Mouse (Mus musculus): ENCODE measurements around the gene Smco4. TPM values are rescaled to one million over a fixed set of nuclear protein-coding genes. Genes with fewer than 3 reads are reported as not detected.

Gene Smco4
- polyA plus RNA-seq, 1 experiment, result 10.5 TPM

- Histone ChIP-seq H3K36me3 (ENCODE audit: control insufficient read depth, insufficient read depth) (no peaks in the 10 kb centered on the region), H3K27me3 (ENCODE audit: control insufficient read depth, insufficient read depth, insufficient read length) (no peaks in the 10 kb centered on the region), H3K4me3 (no peak overlapping the region), H3K4me2 (ENCODE audit: low read depth) (no peak overlapping the region), H3ac (ENCODE audit: control insufficient read depth, insufficient read length) (no peak overlapping the region), H3K79me2 (ENCODE audit: control insufficient read depth, insufficient read depth) (no peaks in the 10 kb centered on the region)
- TF ChIP-seq MAX (IDR thresholded peaks at IDR 0.05; ENCODE audit: low read depth) (no peak), MYOD1 (IDR thresholded peaks at IDR 0.05; ENCODE audit: control insufficient read depth in 1 of 3, insufficient read length in 2 of 3, low read depth in 2 of 3) (peak in 1 of 3 experiments; percentile 7)
These were observed 17.5 kb downstream of the Smco4 start for GRCm38 (mm10) chr9:15510557-15511310.

- no peak overlapping the region for H3K4me3 ChIP-seq
- TF ChIP-seq POLR2AphosphoS2 (IDR thresholded peaks at IDR 0.05; ENCODE audit: insufficient read length, low read depth), result no peak
- TF ChIP-seq CEBPB (IDR thresholded peaks at IDR 0.05; ENCODE audit: insufficient read depth, poor library complexity, severe bottlenecking), result no peak
- TF ChIP-seq POLR2A (IDR thresholded peaks at IDR 0.05; ENCODE audit: insufficient read length, low read depth), result no peak
- no peak for TF ChIP-seq E2F4 (IDR thresholded peaks at IDR 0.05; ENCODE audit: insufficient read depth)
- TF ChIP-seq USF1 (IDR thresholded peaks at IDR 0.05; ENCODE audit: low read depth), result no peak
- no peak for TF ChIP-seq MAX (IDR thresholded peaks at IDR 0.05; ENCODE audit: low read depth)
- TF ChIP-seq SRF (IDR thresholded peaks at IDR 0.05; ENCODE audit: control insufficient read depth, insufficient read length, low read depth), result no peak
- no peaks in the 10 kb centered on the region for H3K27me3 ChIP-seq (ENCODE audit: control insufficient read depth, insufficient read depth, insufficient read length)
- H3K36me3 ChIP-seq (ENCODE audit: control insufficient read depth, insufficient read depth), result no peaks in the 10 kb centered on the region
- H3K4me2 ChIP-seq (ENCODE audit: low read depth), result no peak overlapping the region
- no peaks in the 10 kb centered on the region for H3K79me2 ChIP-seq (ENCODE audit: control insufficient read depth, insufficient read depth)
- H3ac ChIP-seq (ENCODE audit: control insufficient read depth, insufficient read length), result no peak overlapping the region
These were observed 19.7 kb downstream of the Smco4 start for GRCm38 (mm10) chr9:15512918-15513317.

GRCm38 (mm10) chr9:15516007-15516406 lies 22.8 kb downstream of the Smco4 start:
- H3K27me3 ChIP-seq (ENCODE audit: control insufficient read depth, insufficient read depth, insufficient read length), result no peaks in the 10 kb centered on the region

GRCm38 (mm10) chr9:15517979-15518378 lies 24.7 kb downstream of the Smco4 start:
- H3K4me3 ChIP-seq, result no peak overlapping the region
- no peak overlapping the region for H3ac ChIP-seq (ENCODE audit: control insufficient read depth, insufficient read length)
- no peaks in the 10 kb centered on the region for H3K79me2 ChIP-seq (ENCODE audit: control insufficient read depth, insufficient read depth)
- H3K4me2 ChIP-seq (ENCODE audit: low read depth), result no peak overlapping the region
- TF ChIP-seq MYOG (IDR thresholded peaks at IDR 0.05; ENCODE audit: control insufficient read depth in 1 of 3, insufficient read depth in 1 of 3, insufficient read length in 2 of 3, low read depth in 2 of 3) (no peak), E2F4 (IDR thresholded peaks at IDR 0.05; ENCODE audit: insufficient read depth) (no peak), REST (IDR thresholded peaks at IDR 0.05; ENCODE audit: insufficient read depth, insufficient read length) (no peak), POLR2AphosphoS2 (IDR thresholded peaks at IDR 0.05; ENCODE audit: insufficient read length, low read depth) (no peak), POLR2A (IDR thresholded peaks at IDR 0.05; ENCODE audit: insufficient read length, low read depth) (no peak), TCF12 (IDR thresholded peaks at IDR 0.05; ENCODE audit: insufficient read depth, poor library complexity, severe bottlenecking) (no peak), MAX (IDR thresholded peaks at IDR 0.05; ENCODE audit: low read depth) (no peak), MYOD1 (IDR thresholded peaks at IDR 0.05; ENCODE audit: control insufficient read depth in 1 of 3, insufficient read length in 2 of 3, low read depth in 2 of 3) (no peak), SRF (IDR thresholded peaks at IDR 0.05; ENCODE audit: control insufficient read depth, insufficient read length, low read depth) (no peak), TCF3 (IDR thresholded peaks at IDR 0.05; ENCODE audit: insufficient read length, low read depth) (no peak), CEBPB (IDR thresholded peaks at IDR 0.05; ENCODE audit: insufficient read depth, poor library complexity, severe bottlenecking) (no peak), USF1 (IDR thresholded peaks at IDR 0.05; ENCODE audit: low read depth) (no peak)
- no peaks in the 10 kb centered on the region for H3K36me3 ChIP-seq (ENCODE audit: control insufficient read depth, insufficient read depth)
- no peaks in the 10 kb centered on the region for H3K27me3 ChIP-seq (ENCODE audit: control insufficient read depth, insufficient read depth, insufficient read length)

More at GRCm38 (mm10) chr9:15516007-15516406, 22.8 kb downstream of the Smco4 start:
- no peak overlapping the region for H3K4me2 ChIP-seq (ENCODE audit: low read depth)
- no peaks in the 10 kb centered on the region for H3K79me2 ChIP-seq (ENCODE audit: control insufficient read depth, insufficient read depth)
- TF ChIP-seq CEBPB (IDR thresholded peaks at IDR 0.05; ENCODE audit: insufficient read depth, poor library complexity, severe bottlenecking) (no peak), E2F4 (IDR thresholded peaks at IDR 0.05; ENCODE audit: insufficient read depth) (no peak), POLR2A (IDR thresholded peaks at IDR 0.05; ENCODE audit: insufficient read length, low read depth) (no peak), MAX (IDR thresholded peaks at IDR 0.05; ENCODE audit: low read depth) (no peak), REST (IDR thresholded peaks at IDR 0.05; ENCODE audit: insufficient read depth, insufficient read length) (no peak), MYOD1 (IDR thresholded peaks at IDR 0.05; ENCODE audit: control insufficient read depth in 1 of 3, insufficient read length in 2 of 3, low read depth in 2 of 3) (no peak), MYOG (IDR thresholded peaks at IDR 0.05; ENCODE audit: control insufficient read depth in 1 of 3, insufficient read depth in 1 of 3, insufficient read length in 2 of 3, low read depth in 2 of 3) (no peak), TCF3 (IDR thresholded peaks at IDR 0.05; ENCODE audit: insufficient read length, low read depth) (no peak), POLR2AphosphoS2 (IDR thresholded peaks at IDR 0.05; ENCODE audit: insufficient read length, low read depth) (no peak), TCF12 (IDR thresholded peaks at IDR 0.05; ENCODE audit: insufficient read depth, poor library complexity, severe bottlenecking) (no peak), USF1 (IDR thresholded peaks at IDR 0.05; ENCODE audit: low read depth) (no peak)
- no peaks in the 10 kb centered on the region for H3K36me3 ChIP-seq (ENCODE audit: control insufficient read depth, insufficient read depth)
- no peak overlapping the region for H3ac ChIP-seq (ENCODE audit: control insufficient read depth, insufficient read length)
- no peak overlapping the region for H3K4me3 ChIP-seq

- Histone ChIP-seq H3K27me3 (ENCODE audit: control insufficient read depth, insufficient read depth, insufficient read length) (no peaks in the 10 kb centered on the region), H3ac (ENCODE audit: control insufficient read depth, insufficient read length) (no peak overlapping the region), H3K4me2 (ENCODE audit: low read depth) (no peak overlapping the region), H3K36me3 (ENCODE audit: control insufficient read depth, insufficient read depth) (no peaks in the 10 kb centered on the region), H3K79me2 (ENCODE audit: control insufficient read depth, insufficient read depth) (no peaks in the 10 kb centered on the region), H3K4me3 (no peak overlapping the region)
- no peak for TF ChIP-seq E2F4 (IDR thresholded peaks at IDR 0.05; ENCODE audit: insufficient read depth)
- TF ChIP-seq TCF12 (IDR thresholded peaks at IDR 0.05; ENCODE audit: insufficient read depth, poor library complexity, severe bottlenecking), result no peak
- no peak for TF ChIP-seq POLR2A (IDR thresholded peaks at IDR 0.05; ENCODE audit: insufficient read length, low read depth)
- TF ChIP-seq SRF (IDR thresholded peaks at IDR 0.05; ENCODE audit: control insufficient read depth, insufficient read length, low read depth), result no peak
- TF ChIP-seq CEBPB (IDR thresholded peaks at IDR 0.05; ENCODE audit: insufficient read depth, poor library complexity, severe bottlenecking), result no peak
- no peak for TF ChIP-seq POLR2AphosphoS2 (IDR thresholded peaks at IDR 0.05; ENCODE audit: insufficient read length, low read depth)
- TF ChIP-seq MYOD1 (IDR thresholded peaks at IDR 0.05; ENCODE audit: control insufficient read depth in 1 of 3, insufficient read length in 2 of 3, low read depth in 2 of 3), result no peak
- TF ChIP-seq TCF3 (IDR thresholded peaks at IDR 0.05; ENCODE audit: insufficient read length, low read depth), result no peak
- no peak for TF ChIP-seq USF1 (IDR thresholded peaks at IDR 0.05; ENCODE audit: low read depth)
- no peak for TF ChIP-seq MAX (IDR thresholded peaks at IDR 0.05; ENCODE audit: low read depth)
- no peak for TF ChIP-seq MYOG (IDR thresholded peaks at IDR 0.05; ENCODE audit: control insufficient read depth in 1 of 3, insufficient read depth in 1 of 3, insufficient read length in 2 of 3, low read depth in 2 of 3)
These were observed 29.1 kb downstream of the Smco4 start for GRCm38 (mm10) chr9:15522348-15522747.

Measured in myocyte (in vitro differentiated cells).